Mouse (Mus musculus): Measurements from ENCODE around the gene Tnfrsf13c. TPM values are rescaled to one million over a fixed set of nuclear protein-coding genes. Genes with fewer than 3 reads are reported as not detected.

Gene Tnfrsf13c
- total and polyA plus RNA-seq, 3 experiments = 204 to 287 (median 257) TPM

GRCm38 (mm10) chr15:82218778-82219666 is 5.1 kb downstream of the Tnfrsf13c start:
- no peak for TF ChIP-seq CTCF (conservative IDR thresholded peaks at IDR 0.05 in 1 of 2, IDR thresholded peaks at IDR 0.05 in 1 of 2; ENCODE audit: low read depth in 2 of 2, low read length in 2 of 2)
- TF ChIP-seq ETS1 (conservative IDR thresholded peaks at IDR 0.05; ENCODE audit: low read depth, low read length) = peak; percentile 92
- no peak for TF ChIP-seq E2F4 (IDR thresholded peaks at IDR 0.05; ENCODE audit: insufficient replicate concordance, low read depth, low read length)
- peak; percentile 96 for TF ChIP-seq JUN (IDR thresholded peaks at IDR 0.05; ENCODE audit: insufficient read depth, low read depth, low read length)
- TF ChIP-seq UBTF (IDR thresholded peaks at IDR 0.05; ENCODE audit: low read depth, low read length) = no peak; the same call in 1 of the 2 replicates
- peak; percentile 100 for TF ChIP-seq TCF12 (IDR thresholded peaks at IDR 0.05; ENCODE audit: low read depth, low read length)
- peak; percentile 33; the same call in 1 of the 2 replicates for TF ChIP-seq MAX (IDR thresholded peaks at IDR 0.05; ENCODE audit: low read length)
- no peak for TF ChIP-seq CHD1 (IDR thresholded peaks at IDR 0.05; ENCODE audit: low read depth, low read length)
- TF ChIP-seq POLR2AphosphoS2 (IDR thresholded peaks at IDR 0.05; ENCODE audit: low read depth, low read length) = no peak
- TF ChIP-seq ZKSCAN1 (IDR thresholded peaks at IDR 0.05; ENCODE audit: borderline replicate concordance, low read depth, low read length) = no peak
- peak; percentile 98 for TF ChIP-seq BHLHE40 (IDR thresholded peaks at IDR 0.05; ENCODE audit: low read depth, low read length)
- peak; percentile 97 for TF ChIP-seq EP300 (IDR thresholded peaks at IDR 0.05; ENCODE audit: low read length)
- peak; percentile 78 for TF ChIP-seq SIN3A (IDR thresholded peaks at IDR 0.05; ENCODE audit: low read length)
- peak; percentile 66 for TF ChIP-seq NRF1 (IDR thresholded peaks at IDR 0.05; ENCODE audit: low read depth, low read length)
- peak; percentile 96 for TF ChIP-seq CHD2 (IDR thresholded peaks at IDR 0.05; ENCODE audit: low read length)
- peak; percentile 95 for TF ChIP-seq MEF2A (IDR thresholded peaks at IDR 0.05; ENCODE audit: borderline replicate concordance, low read depth, low read length)
- TF ChIP-seq KAT2A (IDR thresholded peaks at IDR 0.05; ENCODE audit: insufficient replicate concordance, low read length) = peak; percentile 86
- peak; percentile 100 for TF ChIP-seq IRF4 (IDR thresholded peaks at IDR 0.05; ENCODE audit: low read depth, low read length)
- TF ChIP-seq USF2 (conservative IDR thresholded peaks at IDR 0.05; ENCODE audit: low read depth, low read length) = no peak
- peak; percentile 13; the same call in 1 of the 2 replicates for TF ChIP-seq MXI1 (IDR thresholded peaks at IDR 0.05; ENCODE audit: low read depth, low read length)
- TF ChIP-seq USF1 (IDR thresholded peaks at IDR 0.05; ENCODE audit: low read depth, low read length) = no peak
- peak; percentile 68 for TF ChIP-seq ELF1 (IDR thresholded peaks at IDR 0.05; ENCODE audit: low read depth, low read length)
- peak; percentile 45; the same call in 1 of the 2 replicates for TF ChIP-seq HCFC1 (IDR thresholded peaks at IDR 0.05; ENCODE audit: low read depth, low read length)
- peak; percentile 63; the same call in 1 of the 2 replicates for TF ChIP-seq NELFE (IDR thresholded peaks at IDR 0.05; ENCODE audit: low read depth, low read length)
- TF ChIP-seq SMC3 (IDR thresholded peaks at IDR 0.05; ENCODE audit: low read depth, low read length) = no peak; the same call in none of the 2 replicates
- no peak for TF ChIP-seq GABPA (IDR thresholded peaks at IDR 0.05; ENCODE audit: insufficient replicate concordance, low read depth, low read length)
- TF ChIP-seq TBP (conservative IDR thresholded peaks at IDR 0.05; ENCODE audit: low read depth, low read length) = 0 out of 2 replicates have a peak, but pooled peaks have one; percentile 29
- TF ChIP-seq JUND (conservative IDR thresholded peaks at IDR 0.05; ENCODE audit: low read depth, low read length) = peak; percentile 85
- TF ChIP-seq MAFK (IDR thresholded peaks at IDR 0.05; ENCODE audit: insufficient replicate concordance, low read length) = peak; percentile 79
- peak; percentile 42 for TF ChIP-seq POLR2A (IDR thresholded peaks at IDR 0.05; ENCODE audit: low read depth, low read length)
- peak; percentile 100 for TF ChIP-seq MAZ (IDR thresholded peaks at IDR 0.05; ENCODE audit: low read depth, low read length)
- TF ChIP-seq RAD21 (IDR thresholded peaks at IDR 0.05; ENCODE audit: low read depth, low read length) = no peak; the same call in none of the 2 replicates
- no peak for TF ChIP-seq PAX5 (IDR thresholded peaks at IDR 0.05; ENCODE audit: low read length)
- TF ChIP-seq ZNF384 (IDR thresholded peaks at IDR 0.05; ENCODE audit: low read depth, low read length) = peak; percentile 49
- TF ChIP-seq MYC (IDR thresholded peaks at IDR 0.05; ENCODE audit: low read depth, low read length) = peak; percentile 48; the same call in 1 of the 2 replicates
- TF ChIP-seq RCOR1 (conservative IDR thresholded peaks at IDR 0.05; ENCODE audit: low read depth, low read length) = peak; percentile 100
- peak; percentile 6 for TF ChIP-seq ZMIZ1 (IDR thresholded peaks at IDR 0.05; ENCODE audit: low read depth, low read length)
- no peak for TF ChIP-seq ZC3H11A (IDR thresholded peaks at IDR 0.05; ENCODE audit: low read depth, low read length)
- H3K36me3 ChIP-seq (replicated peaks in 1 of 2; ENCODE audit: control insufficient read depth in 1 of 2, insufficient read depth in 1 of 2, low read length in 1 of 2) = peaks cover 5 to 18% of the 10 kb centered on the region in 2 experiments
- DNase-seq (ENCODE audit: extremely low read depth) = peak; percentile 96
- H3K9me3 ChIP-seq (replicated peaks; ENCODE audit: low read length) = no peaks in the 10 kb centered on the region
- peak overlapping the region; percentile 38 to 75 (median 43) for H3K4me3 ChIP-seq (replicated peaks in 1 of 3; ENCODE audit: low read depth in 2 of 3, low read length in 2 of 3, poor library complexity in 1 of 3)
- in situ Hi-C loops (cut with MboI; ENCODE audit: low pct_ligation_motif_present, low pct_unique_long_range_greater_than_20kb, low sequenced_read_pairs) = loop anchor here (10.0 kb wide), 1 partner anchor 74 kb away; the partner anchor contains the start of gene Srebf2
- H3K4me2 ChIP-seq (ENCODE audit: insufficient read depth, low read depth, poor library complexity, severe bottlenecking) = peak overlapping the region; percentile 41
- peaks cover 16 to 71% of the 10 kb centered on the region in 2 experiments for H3K4me1 ChIP-seq (ENCODE audit: control insufficient read depth in 1 of 2, insufficient read depth in 2 of 2)
- H3K27ac ChIP-seq (ENCODE audit: insufficient read depth, low read depth) = peak overlapping the region; percentile 96
- peak overlapping the region; percentile 93 for H3K9ac ChIP-seq (ENCODE audit: insufficient read depth, low read depth)
- H3K27me3 ChIP-seq (replicated peaks) = no peaks in the 10 kb centered on the region
- peaks cover 32% of the 10 kb centered on the region for H3K79me2 ChIP-seq (replicated peaks; ENCODE audit: control insufficient read depth, extremely low read depth, insufficient read depth, poor library complexity, severe bottlenecking)
- dilution Hi-C loops (cut with MboI; ENCODE audit: extremely low pct_ligation_motif_present, extremely low pct_unique_long_range_greater_than_20kb, low sequenced_read_pairs) = no loop called here

All from CH12.LX (cell line).